Mouse (Mus musculus): ENCODE results near the gene Cwc27. TPM values are rescaled to one million over a fixed set of nuclear protein-coding genes. Genes with fewer than 3 reads are reported as not detected.
A peak's percentile ranks its signal among the peaks of the same experiment; 100 is the strongest.

Cwc27 gene
- polyA plus RNA-seq, 1 experiment from 2014 or later: 24.2 TPM

GRCm38 (mm10) chr13:104638988-104639387 lies 178.0 kb downstream of the Cwc27 start:
- H3K4me3 ChIP-seq (ENCODE audit: low read length): no peak overlapping the region
- H3K9me3 ChIP-seq (ENCODE audit: control insufficient read depth, low read length): no peaks in the 10 kb centered on the region
- H3K4me2 ChIP-seq (ENCODE audit: low read length): no peak overlapping the region
- H3K4me1 ChIP-seq (ENCODE audit: control insufficient read depth, insufficient read depth, low read depth, low read length): no peaks in the 10 kb centered on the region
- no peak overlapping the region for H3K27ac ChIP-seq (ENCODE audit: low read depth, low read length)
- no peaks in the 10 kb centered on the region for H3K36me3 ChIP-seq (ENCODE audit: control insufficient read depth, insufficient read depth, low read length)
- ATAC-seq: no peak
- H3K27me3 ChIP-seq (replicated peaks; ENCODE audit: control insufficient read depth, insufficient read depth, low read length): no peaks in the 10 kb centered on the region
- 90% methylated on average over 3 of the region's 3 CpGs for WGBS
- no peak overlapping the region for H3K9ac ChIP-seq (ENCODE audit: low read depth, low read length)

GRCm38 (mm10) chr13:104635965-104636462 lies 180.9 kb downstream of the Cwc27 start:
- WGBS: 87% methylated on average over 6 of the region's 6 CpGs
- Histone ChIP-seq H3K4me2 (ENCODE audit: low read length) (no peak overlapping the region), H3K27me3 (replicated peaks; ENCODE audit: control insufficient read depth, insufficient read depth, low read length) (no peaks in the 10 kb centered on the region), H3K27ac (ENCODE audit: low read depth, low read length) (no peak overlapping the region), H3K9ac (ENCODE audit: low read depth, low read length) (no peak overlapping the region), H3K9me3 (ENCODE audit: control insufficient read depth, low read length) (no peaks in the 10 kb centered on the region), H3K4me1 (ENCODE audit: control insufficient read depth, insufficient read depth, low read depth, low read length) (no peaks in the 10 kb centered on the region), H3K36me3 (ENCODE audit: control insufficient read depth, insufficient read depth, low read length) (no peaks in the 10 kb centered on the region), H3K4me3 (ENCODE audit: low read length) (no peak overlapping the region)
- no peak for ATAC-seq

- WGBS: 84% methylated on average over 2 of the region's 2 CpGs
- no peak for ATAC-seq
These were observed 182.2 kb downstream of the Cwc27 start for GRCm38 (mm10) chr13:104634708-104635107.

GRCm38 (mm10) chr13:104632427-104633167 lies 184.3 kb downstream of the Cwc27 start:
- Histone ChIP-seq H3K9ac (ENCODE audit: low read depth, low read length) (no peak overlapping the region), H3K9me3 (ENCODE audit: control insufficient read depth, low read length) (no peaks in the 10 kb centered on the region), H3K27me3 (replicated peaks; ENCODE audit: control insufficient read depth, insufficient read depth, low read length) (no peaks in the 10 kb centered on the region), H3K36me3 (ENCODE audit: control insufficient read depth, insufficient read depth, low read length) (no peaks in the 10 kb centered on the region), H3K4me1 (ENCODE audit: control insufficient read depth, insufficient read depth, low read depth, low read length) (no peaks in the 10 kb centered on the region), H3K27ac (ENCODE audit: low read depth, low read length) (no peak overlapping the region), H3K4me3 (ENCODE audit: low read length) (no peak overlapping the region), H3K4me2 (ENCODE audit: low read length) (no peak overlapping the region)
- peak; percentile 64 for ATAC-seq
- WGBS: 58% methylated on average over 7 of the region's 7 CpGs

More at GRCm38 (mm10) chr13:104634708-104635107, 182.2 kb downstream of the Cwc27 start:
- H3K27me3 ChIP-seq (replicated peaks; ENCODE audit: control insufficient read depth, insufficient read depth, low read length): no peaks in the 10 kb centered on the region
- H3K4me3 ChIP-seq (ENCODE audit: low read length): no peak overlapping the region
- H3K36me3 ChIP-seq (ENCODE audit: control insufficient read depth, insufficient read depth, low read length): no peaks in the 10 kb centered on the region
- no peak overlapping the region for H3K9ac ChIP-seq (ENCODE audit: low read depth, low read length)
- no peaks in the 10 kb centered on the region for H3K4me1 ChIP-seq (ENCODE audit: control insufficient read depth, insufficient read depth, low read depth, low read length)
- no peak overlapping the region for H3K27ac ChIP-seq (ENCODE audit: low read depth, low read length)
- H3K9me3 ChIP-seq (ENCODE audit: control insufficient read depth, low read length): no peaks in the 10 kb centered on the region
- no peak overlapping the region for H3K4me2 ChIP-seq (ENCODE audit: low read length)

- H3K27ac ChIP-seq (ENCODE audit: low read depth, low read length): no peak overlapping the region
- no peaks in the 10 kb centered on the region for H3K4me1 ChIP-seq (ENCODE audit: control insufficient read depth, insufficient read depth, low read depth, low read length)
- no peak overlapping the region for H3K4me2 ChIP-seq (ENCODE audit: low read length)
- no peaks in the 10 kb centered on the region for H3K27me3 ChIP-seq (replicated peaks; ENCODE audit: control insufficient read depth, insufficient read depth, low read length)
- no peak overlapping the region for H3K9ac ChIP-seq (ENCODE audit: low read depth, low read length)
- no peak for ATAC-seq
- 81% methylated on average over 7 of the region's 7 CpGs for WGBS
- no peaks in the 10 kb centered on the region for H3K36me3 ChIP-seq (ENCODE audit: control insufficient read depth, insufficient read depth, low read length)
- H3K4me3 ChIP-seq (ENCODE audit: low read length): no peak overlapping the region
- H3K9me3 ChIP-seq (ENCODE audit: control insufficient read depth, low read length): no peaks in the 10 kb centered on the region
These were observed 185.2 kb downstream of the Cwc27 start for GRCm38 (mm10) chr13:104631621-104632205.

- Histone ChIP-seq H3K9me3 (ENCODE audit: control insufficient read depth, low read length) (no peaks in the 10 kb centered on the region), H3K4me2 (ENCODE audit: low read length) (no peak overlapping the region), H3K4me3 (ENCODE audit: low read length) (no peak overlapping the region), H3K4me1 (ENCODE audit: control insufficient read depth, insufficient read depth, low read depth, low read length) (no peaks in the 10 kb centered on the region), H3K36me3 (ENCODE audit: control insufficient read depth, insufficient read depth, low read length) (no peaks in the 10 kb centered on the region), H3K9ac (ENCODE audit: low read depth, low read length) (no peak overlapping the region), H3K27me3 (replicated peaks; ENCODE audit: control insufficient read depth, insufficient read depth, low read length) (no peaks in the 10 kb centered on the region), H3K27ac (ENCODE audit: low read depth, low read length) (no peak overlapping the region)
- WGBS: 80% methylated on average over 5 of the region's 5 CpGs
- no peak for ATAC-seq
These were observed 186.1 kb downstream of the Cwc27 start for GRCm38 (mm10) chr13:104630808-104631207.

GRCm38 (mm10) chr13:104629621-104630020 lies 187.3 kb downstream of the Cwc27 start:
- ATAC-seq: no peak
- H3K4me1 ChIP-seq (ENCODE audit: control insufficient read depth, insufficient read depth, low read depth, low read length): no peaks in the 10 kb centered on the region
- WGBS: 92% methylated on average over 11 of the region's 11 CpGs

GRCm38 (mm10) chr13:104628019-104628418 lies 188.9 kb downstream of the Cwc27 start:
- no peak for ATAC-seq
- no peaks in the 10 kb centered on the region for H3K9me3 ChIP-seq (ENCODE audit: control insufficient read depth, low read length)
- no peaks in the 10 kb centered on the region for H3K36me3 ChIP-seq (ENCODE audit: control insufficient read depth, insufficient read depth, low read length)
- no peaks in the 10 kb centered on the region for H3K4me1 ChIP-seq (ENCODE audit: control insufficient read depth, insufficient read depth, low read depth, low read length)
- no peaks in the 10 kb centered on the region for H3K27me3 ChIP-seq (replicated peaks; ENCODE audit: control insufficient read depth, insufficient read depth, low read length)
- no peak overlapping the region for H3K4me2 ChIP-seq (ENCODE audit: low read length)
- H3K27ac ChIP-seq (ENCODE audit: low read depth, low read length): no peak overlapping the region
- no peak overlapping the region for H3K4me3 ChIP-seq (ENCODE audit: low read length)
- WGBS: 46% methylated on average over 4 of the region's 4 CpGs
- no peak overlapping the region for H3K9ac ChIP-seq (ENCODE audit: low read depth, low read length)

More at GRCm38 (mm10) chr13:104629621-104630020, 187.3 kb downstream of the Cwc27 start:
- Histone ChIP-seq H3K9ac (ENCODE audit: low read depth, low read length) (no peak overlapping the region), H3K4me2 (ENCODE audit: low read length) (no peak overlapping the region), H3K27ac (ENCODE audit: low read depth, low read length) (no peak overlapping the region), H3K9me3 (ENCODE audit: control insufficient read depth, low read length) (no peaks in the 10 kb centered on the region), H3K4me3 (ENCODE audit: low read length) (no peak overlapping the region), H3K36me3 (ENCODE audit: control insufficient read depth, insufficient read depth, low read length) (no peaks in the 10 kb centered on the region), H3K27me3 (replicated peaks; ENCODE audit: control insufficient read depth, insufficient read depth, low read length) (no peaks in the 10 kb centered on the region)

GRCm38 (mm10) chr13:104627169-104627909 lies 189.6 kb downstream of the Cwc27 start:
- Histone ChIP-seq H3K4me1 (ENCODE audit: control insufficient read depth, insufficient read depth, low read depth, low read length) (no peaks in the 10 kb centered on the region), H3K27ac (ENCODE audit: low read depth, low read length) (no peak overlapping the region), H3K9me3 (ENCODE audit: control insufficient read depth, low read length) (no peaks in the 10 kb centered on the region), H3K4me3 (ENCODE audit: low read length) (no peak overlapping the region), H3K4me2 (ENCODE audit: low read length) (no peak overlapping the region), H3K36me3 (ENCODE audit: control insufficient read depth, insufficient read depth, low read length) (no peaks in the 10 kb centered on the region), H3K27me3 (replicated peaks; ENCODE audit: control insufficient read depth, insufficient read depth, low read length) (no peaks in the 10 kb centered on the region), H3K9ac (ENCODE audit: low read depth, low read length) (no peak overlapping the region)
- no peak for ATAC-seq
- WGBS: 72% methylated on average over 11 of the region's 11 CpGs

Measured in hindbrain, embryonic 16.5 days (tissue).